Mouse (Mus musculus) cerebellum, adult 11-12 months (tissue): ENCODE results near the gene Haus7.

Source experiments
- DNase-seq: peaks from one replicate; pipeline ENCODE4 v3.0.0; 2022

The Haus7 gene

DNA sequence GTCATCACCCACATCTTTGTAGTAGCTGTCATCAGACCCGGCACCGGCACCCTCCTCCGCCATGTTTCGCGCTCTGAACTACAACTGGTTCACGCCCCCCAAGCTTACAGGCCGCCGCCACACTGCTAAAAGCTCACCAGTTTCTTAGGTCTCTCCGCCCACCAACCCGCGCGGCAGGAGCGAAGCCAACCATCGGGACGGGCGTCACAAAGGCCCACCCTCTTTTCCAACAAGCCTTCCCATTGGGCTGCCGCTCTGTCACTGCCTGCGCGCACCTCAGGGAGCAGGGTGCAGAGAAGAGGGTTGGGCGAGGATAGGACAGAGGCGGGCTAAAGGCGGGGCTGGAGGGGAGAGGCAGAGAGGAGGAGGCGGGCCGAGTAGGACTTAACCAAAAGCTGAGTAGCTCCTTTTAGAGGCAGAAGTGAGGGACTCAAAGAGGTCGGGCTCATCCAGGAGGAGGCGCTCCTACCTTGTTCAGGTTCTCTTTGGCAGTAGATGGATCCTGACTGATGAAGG is at the start of gene Haus7:
Gene Haus7 (minus strand): TSS at position 168 of the 516 bp plus-strand sequence.
- DNase-seq: peak; percentile 95

DNA sequence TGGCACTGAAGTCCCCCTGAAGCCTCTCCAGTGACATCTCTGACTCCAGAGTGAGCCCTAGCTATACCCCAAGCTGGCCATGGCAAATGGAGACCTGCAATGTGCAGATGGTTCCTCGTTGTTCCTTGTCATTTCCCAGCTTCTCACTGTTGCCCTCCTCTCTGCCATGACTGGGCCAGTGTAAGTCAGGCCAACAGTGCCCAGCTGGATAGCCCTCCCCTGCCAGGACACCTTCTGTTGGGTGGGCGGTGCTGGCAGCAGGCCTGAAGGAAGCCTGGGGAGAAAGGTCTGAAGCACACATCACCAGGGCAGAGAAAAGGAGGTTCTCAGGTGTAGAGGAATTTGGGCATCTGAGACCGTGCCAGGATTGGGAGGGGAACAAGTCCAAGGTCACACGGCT is 47.7 kb upstream of the Haus7 start:
- peak; percentile 94 for DNase-seq

DNA sequence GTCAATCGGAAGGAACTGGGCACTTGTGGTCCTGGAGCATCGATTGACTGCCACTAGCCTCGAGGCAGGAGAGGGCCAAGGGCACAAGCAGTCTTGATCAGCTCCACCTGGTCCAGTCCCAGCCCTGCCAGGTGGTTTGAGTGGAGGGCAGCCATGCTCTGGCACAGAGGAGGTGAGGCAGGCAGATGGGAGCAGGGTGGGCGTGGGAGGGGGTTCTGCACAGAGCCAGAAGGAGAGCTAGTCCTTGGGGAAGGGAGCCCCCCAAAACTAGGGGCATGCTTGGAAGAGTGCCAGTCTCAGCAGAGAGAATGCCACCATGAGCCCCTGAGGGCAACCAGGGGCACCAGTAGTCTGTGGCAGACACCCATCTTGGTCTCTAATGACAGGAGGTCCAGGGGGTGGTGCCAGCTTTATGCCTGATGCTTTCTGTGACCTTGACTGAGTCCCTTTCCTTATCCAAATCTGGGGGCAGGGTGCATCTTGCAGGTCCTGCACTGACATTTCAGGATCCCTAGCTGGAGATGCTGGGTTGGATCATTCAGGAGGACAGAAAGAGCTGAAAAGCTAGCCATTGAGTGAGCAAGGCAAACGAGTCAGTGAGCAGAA is 46.4 kb upstream of the Haus7 start:
- peak; percentile 75 for DNase-seq

DNA sequence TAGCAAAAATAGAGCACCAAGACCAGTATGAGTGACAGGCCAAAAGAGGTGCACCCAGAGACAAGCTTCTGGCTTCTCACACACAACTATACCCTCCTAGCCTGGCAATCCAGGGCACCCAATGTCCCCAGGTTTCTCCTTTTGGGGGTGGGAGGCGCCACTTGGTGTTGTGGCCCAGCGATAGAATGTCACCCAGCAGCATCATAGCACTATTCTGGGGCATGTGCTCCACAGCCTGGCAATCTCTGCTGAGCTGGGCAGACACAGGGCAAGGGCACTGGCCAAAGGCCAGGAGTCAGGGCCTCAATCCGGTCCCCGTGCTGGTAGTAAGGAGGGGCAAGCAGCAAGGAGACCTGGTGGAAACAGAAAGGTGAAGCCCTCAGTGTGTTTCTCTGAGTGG is 37.9 kb upstream of the Haus7 start:
- DNase-seq: peak; percentile 16

DNA sequence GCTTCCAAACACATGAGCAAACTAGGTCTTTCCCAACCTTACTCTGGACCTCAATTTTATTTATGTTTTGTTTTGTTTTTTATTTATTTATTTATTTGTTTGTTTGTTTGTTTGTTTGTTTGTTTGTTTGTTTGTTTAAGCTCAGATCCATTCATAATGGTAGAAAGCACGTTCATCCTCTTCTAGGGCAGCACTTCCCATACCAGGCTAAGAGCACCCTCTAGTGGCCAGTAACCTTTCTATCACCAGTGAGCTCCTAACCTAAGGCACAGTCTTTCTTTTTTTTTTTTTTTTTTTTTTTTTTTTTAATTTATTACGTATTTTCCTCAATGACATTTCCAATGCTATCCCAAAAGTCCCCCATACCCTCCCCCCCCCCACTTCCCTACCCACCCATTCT is 34.7 kb upstream of the Haus7 start:
- DNase-seq: peak; percentile 56

DNA sequence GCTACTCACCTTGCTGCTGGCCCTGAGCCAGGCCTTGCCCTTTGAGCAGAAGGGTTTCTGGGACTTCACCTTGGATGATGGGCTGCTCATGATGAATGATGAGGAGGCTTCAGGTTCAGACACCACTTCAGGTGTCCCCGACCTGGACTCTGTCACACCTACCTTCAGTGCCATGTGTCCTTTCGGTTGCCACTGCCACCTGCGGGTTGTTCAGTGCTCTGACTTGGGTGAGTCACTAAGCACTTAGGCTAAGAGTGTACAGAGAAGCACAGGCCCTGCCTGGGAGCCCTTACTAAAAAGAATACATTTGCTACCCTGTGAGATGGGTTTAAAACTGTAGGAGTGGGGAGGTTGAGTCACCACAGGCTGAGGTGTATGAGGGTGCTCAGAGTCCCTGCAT is 32.0 kb upstream of the Haus7 start:
- DNase-seq: peak; percentile 4

DNA sequence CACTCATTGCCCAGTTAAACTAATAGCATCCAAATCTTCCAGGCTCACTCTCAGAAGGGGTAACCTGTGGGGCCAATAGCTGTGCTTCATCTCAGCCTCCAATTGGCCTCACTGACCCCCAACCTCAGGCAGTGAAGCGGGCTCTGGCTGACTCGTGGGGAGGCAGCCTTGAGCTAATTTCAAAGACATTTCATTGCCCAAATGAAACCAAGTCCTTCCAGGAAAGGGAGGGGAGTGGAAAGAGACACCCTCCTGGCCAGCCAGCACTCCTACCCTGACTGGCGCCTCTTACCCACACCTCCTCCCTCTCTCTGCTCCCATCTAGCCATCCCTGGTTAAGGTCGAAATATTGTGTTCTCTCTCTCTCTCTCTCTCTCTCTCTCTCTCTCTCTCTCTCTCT is 31.3 kb upstream of the Haus7 start:
- DNase-seq: no peak

DNA sequence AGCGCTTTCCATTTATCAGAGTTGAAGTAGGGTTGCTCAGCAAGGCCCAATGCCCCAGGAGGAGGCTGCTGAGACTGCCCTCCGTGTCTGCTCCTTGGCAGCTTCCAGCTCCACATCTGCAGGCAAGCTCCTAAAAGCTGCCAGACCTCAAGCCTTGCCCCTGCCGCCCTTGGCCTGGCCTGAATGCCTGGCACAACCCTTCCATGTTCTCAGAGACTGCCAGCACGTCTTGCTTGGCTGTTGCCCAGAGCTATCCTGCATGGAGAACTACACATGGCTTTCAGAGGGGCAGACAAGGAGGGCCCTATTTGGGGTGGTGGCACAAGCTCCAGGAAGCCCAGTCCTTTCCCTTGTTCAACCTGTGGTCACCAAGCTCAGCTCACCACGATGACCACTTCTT is 28.1 kb upstream of the Haus7 start:
- DNase-seq: no peak

DNA sequence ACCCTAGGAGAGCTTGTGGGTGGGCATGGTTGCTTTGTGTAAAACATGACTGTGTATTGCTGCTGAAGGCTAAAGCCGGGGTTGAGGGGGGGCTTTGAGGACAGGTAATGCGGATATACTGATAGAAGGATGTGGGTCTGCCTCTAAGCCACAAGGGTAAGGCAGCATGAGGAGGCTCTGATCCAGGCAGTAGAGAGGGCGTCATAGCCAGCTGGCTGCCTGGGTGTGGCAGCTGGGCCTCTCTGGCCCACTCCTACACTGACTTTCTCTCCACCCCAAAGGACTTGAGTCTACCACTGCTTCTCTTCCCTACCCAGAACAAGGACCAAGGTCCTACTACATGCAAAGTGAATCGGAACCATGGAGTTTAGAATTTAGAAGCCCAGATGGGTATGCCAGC is 26.0 kb upstream of the Haus7 start:
- DNase-seq: no peak

DNA sequence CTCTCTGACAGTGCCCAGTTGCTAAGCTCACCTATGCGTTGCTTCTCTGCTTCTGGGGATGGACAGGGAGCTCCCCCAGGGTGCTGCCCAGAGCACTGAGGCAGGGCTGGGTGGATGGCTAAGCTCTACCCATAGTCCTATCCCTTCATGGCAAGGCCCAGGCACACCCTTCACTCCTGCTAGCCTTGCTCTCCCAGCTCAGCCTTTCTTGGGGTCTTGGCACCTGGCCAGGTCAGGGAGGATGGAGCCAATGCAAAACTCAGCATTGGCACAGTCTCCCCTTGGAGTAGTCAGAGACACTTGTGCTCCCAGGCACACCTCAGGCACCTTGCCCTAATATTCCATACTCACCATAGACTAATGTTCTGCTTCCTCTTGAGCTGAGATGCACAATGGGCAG is 25.2 kb upstream of the Haus7 start:
- DNase-seq: no peak

DNA sequence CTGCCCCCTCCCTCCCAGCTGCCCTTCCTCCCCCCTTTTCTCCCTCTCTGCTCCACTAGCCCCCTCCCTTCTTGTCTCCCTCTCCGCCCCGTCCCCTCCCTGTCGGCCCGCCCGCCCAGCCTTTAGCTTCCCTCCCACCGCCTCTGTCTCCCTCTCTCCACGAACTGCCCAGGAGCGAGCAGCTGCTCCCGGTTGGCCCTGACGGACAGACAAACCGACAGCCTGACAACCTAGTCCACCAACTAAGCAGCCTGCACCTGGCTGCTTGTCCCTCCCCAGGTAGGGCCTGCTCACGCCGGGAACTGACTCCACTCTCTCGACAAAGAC is 24.6 kb upstream of the Haus7 start, which contains the start of gene Bgn:
Gene Bgn (plus strand): TSS at position 119 of the 327 bp plus-strand sequence.
- no peak for DNase-seq

DNA sequence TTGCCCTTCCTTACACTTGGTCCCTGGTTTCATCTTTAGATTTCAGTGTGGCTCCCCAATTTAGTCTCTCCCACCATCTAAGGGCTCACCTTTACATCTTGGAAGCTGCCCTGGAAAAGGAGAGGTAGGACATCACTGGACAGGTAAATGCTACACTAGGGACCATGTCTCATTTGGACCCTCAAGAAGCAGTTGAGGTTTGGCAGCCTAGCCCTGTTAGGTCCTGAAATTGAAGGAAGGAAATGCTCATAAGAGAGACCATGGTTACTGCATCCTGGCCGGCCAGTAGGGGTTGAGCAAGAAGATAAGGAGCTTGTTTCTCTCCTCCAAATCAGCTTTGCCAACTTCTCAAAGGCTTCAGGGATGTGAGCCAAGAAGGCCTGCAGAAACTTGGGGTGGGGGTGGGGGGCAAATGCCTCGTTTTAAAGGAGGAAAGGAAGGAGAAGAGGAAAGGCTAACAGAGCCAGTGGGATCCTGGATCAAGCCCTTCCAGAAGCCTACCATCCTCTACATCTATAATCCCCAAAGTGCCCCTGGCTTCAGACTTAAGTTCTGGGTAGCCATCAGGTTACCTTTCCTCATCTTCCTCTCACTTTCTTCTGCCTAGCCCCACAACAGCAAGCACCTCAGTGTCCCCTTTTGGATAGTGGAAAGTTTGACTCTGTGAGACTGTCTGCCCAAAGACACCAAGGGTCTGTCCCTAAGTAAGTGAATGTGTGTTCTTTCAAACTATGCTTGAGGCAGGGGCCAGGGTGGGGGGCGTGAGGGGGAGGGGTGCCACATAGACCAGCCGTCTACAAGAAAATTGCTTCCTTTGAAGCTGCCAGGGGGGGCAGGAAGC is 24.0 kb upstream of the Haus7 start:
- no peak for DNase-seq

DNA sequence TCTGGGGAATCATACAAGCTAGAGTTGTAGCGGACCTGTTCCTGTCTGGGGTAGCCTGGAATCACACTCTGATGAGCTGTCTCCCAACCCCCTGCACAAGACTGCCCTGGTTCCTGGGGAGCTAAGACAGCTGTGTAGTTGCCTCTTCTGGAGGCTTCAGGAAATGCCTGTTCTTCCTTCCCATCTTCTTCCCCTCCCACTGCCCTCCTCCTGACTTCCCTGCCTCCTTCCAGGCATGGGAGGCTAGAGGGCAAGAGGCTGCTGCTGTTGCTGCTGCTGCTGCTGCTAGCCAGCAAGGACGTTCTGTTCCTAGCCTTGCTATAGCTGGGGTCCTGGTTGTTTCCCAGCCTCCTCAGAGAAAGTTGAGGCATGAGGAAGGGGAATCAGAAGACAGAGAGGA is 21.5 kb upstream of the Haus7 start:
- DNase-seq: no peak

DNA sequence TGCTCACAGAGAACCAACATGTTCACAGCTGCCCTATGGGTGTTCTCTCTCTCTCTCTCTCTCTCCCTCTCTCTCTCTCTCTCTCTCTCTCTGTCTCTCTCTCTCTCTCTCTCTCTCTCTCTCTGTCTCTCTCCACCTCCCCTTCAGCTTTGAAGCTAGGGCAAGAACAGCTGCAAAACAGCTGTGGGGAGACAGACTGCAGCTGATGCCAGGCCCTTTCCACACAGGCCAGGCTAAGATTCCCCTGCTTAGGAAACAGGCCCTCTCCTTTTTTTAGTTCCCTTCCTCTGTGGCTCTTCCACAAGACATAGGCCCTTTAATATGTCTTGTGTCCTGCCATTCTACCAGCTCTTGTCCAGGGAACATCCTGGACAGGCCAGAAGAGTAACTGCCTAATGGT is 20.8 kb upstream of the Haus7 start:
- DNase-seq: no peak

DNA sequence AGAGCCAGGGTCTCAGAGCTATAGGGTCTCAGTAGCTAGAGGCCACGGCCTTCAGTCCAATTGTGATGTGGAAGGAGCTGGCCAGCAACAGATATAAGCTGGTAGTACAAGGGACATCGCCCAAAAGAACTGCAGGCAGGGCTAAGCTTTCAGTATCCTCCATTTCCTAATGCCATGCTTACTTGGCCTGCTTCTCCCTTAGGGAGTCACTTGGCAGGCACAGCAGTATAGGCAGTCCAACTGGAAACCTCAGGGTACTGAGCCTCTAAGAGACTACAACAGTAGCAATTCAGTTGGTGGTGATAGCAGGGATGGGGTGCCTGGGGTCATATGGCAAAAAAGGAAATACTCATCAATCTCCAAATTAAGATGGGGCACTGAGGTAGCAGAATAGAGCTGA is 18.7 kb upstream of the Haus7 start:
- no peak for DNase-seq

DNA sequence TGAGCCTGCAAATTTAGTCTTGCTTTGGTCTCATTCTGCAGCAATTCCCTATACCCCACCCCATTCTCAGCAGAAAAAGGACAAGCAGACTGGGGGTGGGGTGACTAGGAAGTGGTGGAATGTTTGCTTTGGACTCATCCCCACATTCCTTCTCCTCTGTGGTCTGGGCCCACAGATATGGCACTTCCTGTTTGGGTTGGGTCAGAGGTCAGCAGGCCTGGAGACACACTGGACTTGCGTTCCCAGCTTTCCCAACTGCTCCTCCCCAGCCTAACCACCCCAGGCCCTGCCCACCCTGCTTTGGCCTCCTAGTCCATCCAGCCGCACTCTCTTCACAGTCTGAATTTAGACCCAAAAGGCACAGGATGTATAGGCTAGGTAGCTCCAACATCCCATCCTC is 17.8 kb upstream of the Haus7 start:
- no peak for DNase-seq

DNA sequence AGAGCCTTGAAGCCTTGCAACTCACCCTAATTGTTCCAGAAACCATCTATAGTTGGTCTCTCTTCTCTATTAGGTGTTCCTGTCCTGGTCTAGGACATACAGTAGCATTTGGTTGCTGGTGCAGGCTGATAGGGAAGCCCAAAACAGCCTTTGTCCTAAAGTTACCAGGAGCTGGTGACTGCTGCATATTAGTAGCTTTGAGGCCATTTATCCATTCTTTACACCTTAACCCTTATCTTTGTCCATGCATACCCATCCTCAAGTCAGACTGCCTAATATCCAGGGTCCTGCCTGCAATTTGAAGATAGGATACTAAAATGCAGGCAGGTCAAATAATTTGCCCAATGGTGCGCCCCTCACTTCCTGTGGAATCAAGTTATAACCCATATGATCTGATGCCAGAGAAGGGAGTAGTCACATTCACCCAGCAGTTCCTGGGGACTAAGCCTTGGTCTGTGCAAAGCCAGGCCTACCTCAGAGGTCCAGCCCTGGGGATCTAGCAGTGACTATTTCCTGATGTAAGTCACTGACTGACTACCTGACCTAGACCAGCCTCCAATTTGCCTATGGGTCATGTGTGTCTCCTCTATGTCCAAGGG is 16.9 kb upstream of the Haus7 start:
- no peak for DNase-seq

DNA sequence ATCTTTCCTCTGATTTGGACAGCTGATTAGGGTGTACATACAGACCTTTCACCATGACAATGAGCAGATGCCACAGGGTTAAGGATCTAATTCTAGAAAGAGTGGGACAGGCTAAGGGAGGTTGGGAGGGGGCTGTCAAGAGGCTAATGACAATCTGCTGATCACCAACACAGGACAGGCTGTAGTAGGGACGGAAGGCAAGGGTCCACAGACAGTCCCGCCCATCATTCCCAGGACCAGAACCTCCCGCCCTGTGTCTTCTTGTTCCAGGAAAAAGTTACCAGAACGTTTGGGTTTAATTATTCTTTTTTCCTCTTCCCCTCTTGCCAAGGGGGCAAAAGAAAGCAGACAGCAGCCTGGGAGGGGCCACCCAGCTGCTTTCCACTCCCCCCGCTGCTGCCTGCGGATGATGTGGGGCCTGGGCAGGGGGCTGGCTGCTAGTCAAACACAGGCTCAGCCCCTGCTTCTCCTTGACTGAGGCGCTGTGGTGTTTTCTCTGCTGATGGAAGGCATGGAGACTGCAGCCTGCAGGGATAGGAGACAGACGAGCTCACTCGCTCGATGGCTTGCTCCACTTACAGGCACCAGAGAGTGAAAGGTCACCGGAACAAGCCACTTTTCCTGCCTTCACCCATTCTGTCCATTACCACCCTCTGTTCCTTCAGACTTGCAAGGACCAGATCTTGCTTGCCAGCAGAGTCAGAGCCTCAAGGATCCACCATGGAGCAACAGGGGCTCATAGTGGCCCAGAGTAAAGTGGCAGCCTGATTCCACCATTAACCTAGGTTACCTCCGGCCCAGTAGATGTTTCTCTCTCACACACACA is 15.7 kb upstream of the Haus7 start:
- no peak for DNase-seq

DNA sequence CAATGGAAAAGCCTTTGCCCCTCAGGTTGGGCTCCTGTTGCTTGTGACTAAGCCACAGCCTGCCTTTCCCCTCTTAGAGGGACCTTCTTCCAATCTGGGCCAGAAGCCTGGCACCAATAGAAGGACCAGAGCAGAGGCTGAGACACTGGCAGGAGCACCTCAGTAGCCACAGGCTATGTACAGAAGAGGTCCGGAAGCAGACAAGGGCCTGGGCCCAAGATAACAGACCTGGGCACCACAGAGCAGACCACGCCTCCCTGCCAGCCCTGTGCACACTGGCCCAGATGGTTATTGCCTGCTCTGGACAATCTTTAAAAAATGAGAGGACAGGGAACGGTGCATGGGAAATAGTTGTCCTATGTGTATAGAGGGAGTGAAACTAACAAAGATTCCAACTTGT is 12.9 kb upstream of the Haus7 start:
- DNase-seq: no peak

DNA sequence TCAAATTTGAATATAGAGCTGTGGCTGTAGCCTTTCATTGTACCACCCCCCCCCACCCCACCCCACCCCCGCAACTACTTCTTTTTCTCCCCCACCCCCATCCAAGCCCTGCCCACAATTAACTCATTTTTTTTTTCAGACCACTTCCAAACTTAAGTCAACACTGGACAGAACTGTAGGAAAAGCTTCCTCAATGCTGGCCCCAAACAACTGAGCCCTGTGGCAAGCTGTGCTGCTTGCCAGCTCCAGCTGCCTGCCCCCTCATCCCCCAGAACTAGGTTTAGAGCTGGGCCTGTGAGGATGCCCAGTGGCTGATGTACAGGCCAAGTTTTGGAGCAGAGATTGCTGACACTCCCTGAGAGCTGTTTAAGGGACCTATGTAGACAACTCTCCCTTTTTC is 9.9 kb upstream of the Haus7 start:
- DNase-seq: no peak

DNA sequence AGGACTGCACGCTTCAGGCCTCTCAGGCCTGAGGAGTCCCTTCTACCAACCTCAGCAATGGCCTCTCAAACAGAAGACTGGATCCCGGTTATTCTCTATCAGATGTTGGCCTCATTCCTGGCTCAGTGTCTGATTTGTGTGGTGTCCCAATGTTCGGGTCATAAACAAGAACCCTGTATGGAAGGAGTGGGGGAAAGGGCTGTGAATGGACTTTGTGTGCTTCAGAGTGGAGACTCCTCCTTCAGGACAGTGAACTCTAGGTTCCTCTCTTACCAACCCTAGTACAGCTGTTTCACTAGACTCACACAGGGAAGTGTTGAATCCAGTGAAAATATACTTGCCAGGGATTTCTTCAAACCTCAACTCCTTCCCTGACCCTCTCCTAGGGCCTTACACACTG is 9.5 kb upstream of the Haus7 start:
- no peak for DNase-seq

DNA sequence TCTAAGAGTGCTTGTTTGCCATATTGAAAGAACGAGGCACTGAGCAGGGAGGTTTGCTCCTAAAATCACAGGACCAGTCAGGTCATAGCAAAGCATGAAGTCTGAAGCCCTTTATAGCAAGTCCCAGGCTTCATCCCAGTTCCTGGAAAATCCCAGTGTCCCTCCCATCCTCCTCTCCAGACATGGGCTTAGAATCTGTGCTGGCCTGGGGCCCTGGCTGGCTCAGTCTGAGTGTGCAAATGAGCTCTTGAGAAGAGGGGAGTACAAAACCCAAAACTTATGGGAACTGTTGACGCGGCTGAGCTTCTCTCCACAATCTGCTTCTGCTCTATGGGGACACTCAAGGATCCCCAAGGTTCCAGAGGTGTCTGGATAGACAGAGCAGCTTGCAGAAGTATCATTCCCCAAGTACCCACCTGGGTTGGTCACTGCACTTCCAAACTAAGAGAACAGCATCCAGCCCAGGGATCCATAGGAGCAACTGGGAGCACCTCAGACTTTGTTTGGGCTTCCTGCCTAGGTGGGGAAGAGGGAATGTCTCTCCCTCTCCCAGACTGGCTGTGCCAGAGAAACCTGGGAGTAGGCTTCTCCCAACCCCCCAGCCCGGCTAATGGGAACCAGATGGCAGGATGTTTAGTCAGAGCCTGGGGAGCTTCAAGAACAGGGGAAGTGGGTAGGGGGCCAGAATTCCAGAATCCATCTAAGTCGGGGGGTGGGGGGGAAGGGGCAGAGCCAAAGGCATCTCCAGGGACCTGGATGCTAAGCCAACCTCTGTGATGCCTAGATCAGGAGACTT is 8.8 kb upstream of the Haus7 start:
- DNase-seq: no peak
